Mouse (Mus musculus) forebrain, embryonic 10.5 days (tissue): ENCODE measurements around the gene Bad. TPM values are rescaled to one million over a fixed set of nuclear protein-coding genes. Genes with fewer than 3 reads are reported as not detected.
A peak's percentile ranks its signal among the peaks of the same experiment; 100 is the strongest.

Source experiments
- DNase-seq: peaks from one replicate; pipeline ENCODE4 v3.0.0-alpha.2; 2017; ENCODE audit warnings: low spot score; ENCODE audit errors: extremely low spot score
- H3K27ac ChIP-seq: fragments of 300-500 bp; sonication (generic); 2 replicates; pipeline ENCODE4 v1.5.1; 2016; ENCODE audit warnings: mild to moderate bottlenecking
- H3K27me3 ChIP-seq: fragments of 300-500 bp; sonication (generic); 2 replicates; pipeline ENCODE4 v1.6.1; 2016; ENCODE audit warnings: mild to moderate bottlenecking; ENCODE audit not compliant: poor library complexity, severe bottlenecking
- H3K36me3 ChIP-seq: fragments of 300-500 bp; sonication (generic); replicated peaks from 2 replicates; pipeline ENCODE4 v1.6.1; 2016; ENCODE audit warnings: mild to moderate bottlenecking, moderate library complexity
- H3K4me1 ChIP-seq: fragments of 300-500 bp; sonication (generic); 2 replicates; pipeline ENCODE4 v1.6.1; 2016
- H3K4me3 ChIP-seq: fragments of 300-500 bp; sonication (generic); 2 replicates; pipeline ENCODE4 v1.5.1; 2016; ENCODE audit warnings: mild to moderate bottlenecking, moderate library complexity
- H3K9me3 ChIP-seq: fragments of 300-500 bp; sonication (generic); 2 replicates; pipeline ENCODE4 v1.6.1; 2016; ENCODE audit warnings: mild to moderate bottlenecking, moderate library complexity
- WGBS: fragments of 180-500 bp; shearing (Covaris S2); methylation state at CpG from one replicate; pipeline ENCODE4 v1.1.7; 2016; 5-methylcytosine and 5-hydroxymethylcytosine counted together
- polyA plus RNA-seq: library from polyadenylated mRNA; unstranded; fragments of >200 nt; fragmentation: Nextera tagmentation; extraction: Ambion mirVana; gene quantifications from 2 replicates; pipeline ENCODE4 v1.2.1, GENCODE M21; 2016

Gene Bad
- polyA plus RNA-seq, 1 experiment from 2014 or later, result 55.9 TPM

GRCm38 (mm10) chr19:6931002-6931401 lies 10.7 kb upstream of the Bad start:
- no peak for DNase-seq
- Histone ChIP-seq H3K9me3 (0 out of 2 replicates have a peak, but pooled peaks cover 2% of the 10 kb centered on the region), H3K27me3 (peaks cover 100% of the 10 kb centered on the region), H3K4me3 (no peak overlapping the region), H3K27ac (no peak overlapping the region), H3K4me1 (peaks cover 39% of the 10 kb centered on the region), H3K36me3 (no peaks in the 10 kb centered on the region)
- 0% methylated on average over 2 of the region's 2 CpGs for WGBS

DNA sequence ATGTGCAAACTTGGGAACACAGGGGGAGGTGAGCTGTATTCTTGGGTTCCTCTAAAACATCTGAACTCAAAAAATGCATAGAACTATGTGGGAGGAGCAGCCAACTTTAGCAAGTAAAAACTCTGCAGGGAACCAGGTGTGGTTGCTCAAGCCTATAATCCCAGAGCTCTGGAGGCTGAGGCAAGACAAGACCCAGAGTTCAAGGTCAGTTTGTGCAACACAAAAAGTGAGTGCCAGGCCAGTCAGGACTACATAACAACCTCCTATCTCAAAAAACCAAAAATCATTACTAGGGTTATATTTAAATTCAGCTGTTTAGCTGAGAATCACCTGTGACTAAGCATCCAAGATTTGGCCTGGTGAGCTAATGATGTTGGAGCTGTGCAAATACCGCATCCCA lies 9.6 kb upstream of the Bad start:
- no peaks in the 10 kb centered on the region for H3K9me3 ChIP-seq
- 44% methylated on average over 1 of the region's 1 CpGs for WGBS
- peaks cover 95% of the 10 kb centered on the region for H3K27me3 ChIP-seq
- no peak for DNase-seq
- no peaks in the 10 kb centered on the region for H3K36me3 ChIP-seq
- H3K27ac ChIP-seq, result no peak overlapping the region
- H3K4me1 ChIP-seq, result peaks cover 32% of the 10 kb centered on the region
- no peak overlapping the region for H3K4me3 ChIP-seq

GRCm38 (mm10) chr19:6933102-6933435 lies 8.6 kb upstream of the Bad start:
- Histone ChIP-seq H3K36me3 (0 out of 2 replicates have a peak, but pooled peaks cover 3% of the 10 kb centered on the region), H3K9me3 (no peaks in the 10 kb centered on the region), H3K4me1 (peaks cover 23% of the 10 kb centered on the region), H3K4me3 (peak overlapping the region; percentile 47; the same call in 1 of the 2 replicates), H3K27me3 (peaks cover 90% of the 10 kb centered on the region), H3K27ac (no peak overlapping the region)
- WGBS, result 11% methylated on average over 4 of the region's 4 CpGs
- DNase-seq, result no peak

DNA sequence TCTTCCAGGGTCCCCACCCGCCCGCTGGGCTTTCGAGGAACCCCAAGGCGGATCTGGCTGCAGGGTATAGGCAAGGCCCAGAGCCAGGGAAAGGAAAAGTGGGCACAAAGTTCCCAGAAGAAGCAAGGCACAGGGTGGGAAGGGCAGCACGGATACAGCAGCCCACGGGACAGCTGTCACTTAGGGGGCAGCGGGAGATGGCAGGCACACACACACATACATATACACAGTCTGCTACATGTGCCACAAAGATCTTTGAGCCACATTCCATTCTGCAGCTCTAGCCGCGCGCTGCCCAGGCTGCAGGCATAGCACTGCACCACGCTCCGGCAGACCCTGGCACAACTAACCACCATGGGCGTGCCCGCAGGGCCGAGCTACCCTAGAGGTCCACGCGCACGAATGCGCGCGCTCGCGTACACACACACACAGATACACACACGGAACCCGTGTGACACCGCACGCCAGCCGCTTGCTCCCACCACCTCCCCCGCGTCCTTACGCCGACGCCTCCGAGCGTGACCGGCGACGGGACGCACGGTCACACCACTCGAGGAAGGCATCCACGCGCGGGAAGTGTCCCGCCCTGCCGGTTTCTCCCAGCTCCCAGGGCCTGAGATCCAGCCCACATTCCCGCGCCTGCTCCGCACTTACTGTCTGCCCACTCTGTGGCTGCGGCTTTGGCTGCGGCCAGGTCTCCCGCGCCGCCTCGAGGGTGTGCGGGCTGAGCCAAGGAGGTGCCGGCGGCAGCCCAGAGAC lies 8.0 kb upstream of the Bad start:
- H3K27ac ChIP-seq, result no peak overlapping the region
- H3K4me1 ChIP-seq, result peaks cover 21% of the 10 kb centered on the region
- no peaks in the 10 kb centered on the region for H3K9me3 ChIP-seq
- WGBS, result 4% methylated on average over 58 of the region's 58 CpGs
- H3K36me3 ChIP-seq, result 0 out of 2 replicates have a peak, but pooled peaks cover 5% of the 10 kb centered on the region
- peak overlapping the region; percentile 47 for H3K4me3 ChIP-seq
- peaks cover 90% of the 10 kb centered on the region for H3K27me3 ChIP-seq
- DNase-seq, result no peak

DNA sequence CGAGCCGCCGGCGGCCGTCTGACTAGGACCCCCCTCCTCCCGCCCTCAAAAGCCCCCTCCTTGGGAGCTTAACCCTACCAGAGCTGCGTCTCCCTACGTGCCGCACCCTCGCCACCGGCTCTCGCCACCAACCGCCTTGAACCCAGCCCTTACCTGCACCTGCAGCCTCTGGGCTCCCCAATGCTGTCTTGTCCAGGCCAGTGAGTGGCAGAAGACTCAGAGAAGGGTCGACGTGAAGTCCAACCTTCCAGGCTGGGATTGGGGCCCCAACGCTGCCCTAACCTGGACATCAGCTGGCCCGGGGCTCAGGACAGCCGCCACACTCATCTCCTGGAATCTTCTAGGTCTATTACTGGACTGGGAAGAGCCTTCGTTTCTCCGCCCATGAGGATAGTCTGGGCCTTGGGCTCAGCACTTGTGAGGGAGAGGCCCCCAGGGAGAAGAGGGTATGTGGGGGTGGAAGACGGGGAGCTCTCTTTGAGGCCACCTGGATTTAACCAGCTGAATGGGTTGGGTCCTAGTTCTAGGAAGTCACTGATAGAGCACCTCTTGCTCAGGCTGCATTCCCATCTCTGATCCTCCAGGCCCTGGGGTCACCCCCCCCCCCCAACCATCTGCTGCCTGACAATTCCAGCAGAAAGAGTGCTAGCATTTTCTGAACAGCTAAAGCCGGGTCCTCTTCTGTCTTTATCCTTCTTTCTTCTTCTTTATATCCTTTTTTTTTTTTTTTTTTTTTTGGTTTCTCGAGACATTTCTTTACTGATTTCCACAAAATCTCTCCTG lies 7.3 kb upstream of the Bad start, which contains the start of gene Kcnk4:
Gene Kcnk4, minus strand, starts transcription at position 321 of the 783 bp plus-strand sequence.
- Histone ChIP-seq H3K4me1 (peaks cover 24% of the 10 kb centered on the region), H3K4me3 (peak within 1 kb of the TSS; percentile 47), H3K27ac (no peak within 1 kb of the TSS), H3K36me3 (0 out of 2 replicates have a peak, but pooled peaks cover 5% of the 10 kb centered on the region), H3K27me3 (peaks cover 83% of the 10 kb centered on the region), H3K9me3 (no peaks in the 10 kb centered on the region)
- no peak for DNase-seq
- 12% methylated on average over 23 of the region's 23 CpGs for WGBS

GRCm38 (mm10) chr19:6936299-6936698 lies 5.4 kb upstream of the Bad start:
- H3K36me3 ChIP-seq, result 0 out of 2 replicates have a peak, but pooled peaks cover 5% of the 10 kb centered on the region
- no peaks in the 10 kb centered on the region for H3K9me3 ChIP-seq
- peaks cover 69% of the 10 kb centered on the region for H3K27me3 ChIP-seq
- DNase-seq, result no peak
- no peak overlapping the region for H3K4me3 ChIP-seq
- WGBS, result 14% methylated on average over 3 of the region's 3 CpGs
- peaks cover 44% of the 10 kb centered on the region for H3K4me1 ChIP-seq
- H3K27ac ChIP-seq, result no peak overlapping the region

DNA sequence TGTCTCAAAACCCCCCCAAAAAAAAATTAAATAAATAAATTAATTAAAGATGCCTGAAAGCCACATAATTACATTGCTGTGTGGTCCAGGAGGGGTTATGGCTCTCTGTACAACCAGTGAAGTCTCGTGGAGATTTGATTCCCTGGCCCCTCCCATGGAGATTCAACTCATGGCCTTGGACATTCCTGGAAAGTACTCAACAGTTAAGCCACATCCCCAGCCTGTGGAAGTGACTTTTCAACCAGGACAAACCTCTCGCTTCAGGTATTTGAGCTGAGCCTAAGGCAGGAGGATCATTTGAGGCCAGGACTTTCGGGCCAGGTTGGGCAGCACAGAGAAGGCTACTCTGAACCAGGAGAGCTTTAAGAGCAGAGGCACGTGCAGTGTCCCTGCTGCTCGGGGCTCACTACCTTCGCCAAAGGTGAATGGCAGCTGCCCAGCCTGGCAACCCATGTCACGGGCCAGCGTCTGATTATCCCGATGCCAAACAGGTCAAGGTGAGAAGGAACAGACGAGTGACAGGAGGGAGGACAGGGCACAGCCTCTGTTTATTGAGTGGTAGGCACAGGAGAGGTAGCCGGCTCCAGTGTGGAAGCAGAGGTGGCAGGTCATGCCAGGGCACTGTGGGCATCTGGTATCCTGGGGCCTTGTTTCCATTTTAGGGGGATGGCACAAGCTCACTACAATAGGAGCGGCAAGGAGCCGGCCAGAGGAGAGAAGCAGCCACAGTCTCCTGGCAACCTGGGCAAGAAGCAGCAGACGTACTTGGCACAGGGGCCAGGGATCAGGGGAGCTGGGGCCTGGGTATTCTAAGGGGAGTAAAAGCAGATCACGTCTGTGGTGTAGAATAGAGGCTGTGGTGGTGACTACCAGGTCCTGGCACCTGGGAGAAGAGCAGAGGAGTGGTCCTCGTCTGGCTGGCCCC lies 3.9 kb upstream of the Bad start:
- 81% methylated on average over 16 of the region's 16 CpGs for WGBS
- Histone ChIP-seq H3K4me3 (peak overlapping the region; percentile 8; the same call in 1 of the 2 replicates), H3K4me1 (peaks cover 49% of the 10 kb centered on the region), H3K27me3 (peaks cover 53% of the 10 kb centered on the region), H3K9me3 (no peaks in the 10 kb centered on the region), H3K27ac (no peak overlapping the region), H3K36me3 (0 out of 2 replicates have a peak, but pooled peaks cover 5% of the 10 kb centered on the region)
- no peak for DNase-seq

GRCm38 (mm10) chr19:6939106-6940002 lies 2.3 kb upstream of the Bad start:
- Histone ChIP-seq H3K36me3 (0 out of 2 replicates have a peak, but pooled peaks cover 5% of the 10 kb centered on the region), H3K27me3 (peaks cover 38% of the 10 kb centered on the region), H3K27ac (no peak overlapping the region), H3K9me3 (no peaks in the 10 kb centered on the region), H3K4me3 (peak overlapping the region; percentile 23; the same call in 1 of the 2 replicates), H3K4me1 (peaks cover 40% of the 10 kb centered on the region)
- no peak for DNase-seq
- 91% methylated on average over 20 of the region's 20 CpGs for WGBS

DNA sequence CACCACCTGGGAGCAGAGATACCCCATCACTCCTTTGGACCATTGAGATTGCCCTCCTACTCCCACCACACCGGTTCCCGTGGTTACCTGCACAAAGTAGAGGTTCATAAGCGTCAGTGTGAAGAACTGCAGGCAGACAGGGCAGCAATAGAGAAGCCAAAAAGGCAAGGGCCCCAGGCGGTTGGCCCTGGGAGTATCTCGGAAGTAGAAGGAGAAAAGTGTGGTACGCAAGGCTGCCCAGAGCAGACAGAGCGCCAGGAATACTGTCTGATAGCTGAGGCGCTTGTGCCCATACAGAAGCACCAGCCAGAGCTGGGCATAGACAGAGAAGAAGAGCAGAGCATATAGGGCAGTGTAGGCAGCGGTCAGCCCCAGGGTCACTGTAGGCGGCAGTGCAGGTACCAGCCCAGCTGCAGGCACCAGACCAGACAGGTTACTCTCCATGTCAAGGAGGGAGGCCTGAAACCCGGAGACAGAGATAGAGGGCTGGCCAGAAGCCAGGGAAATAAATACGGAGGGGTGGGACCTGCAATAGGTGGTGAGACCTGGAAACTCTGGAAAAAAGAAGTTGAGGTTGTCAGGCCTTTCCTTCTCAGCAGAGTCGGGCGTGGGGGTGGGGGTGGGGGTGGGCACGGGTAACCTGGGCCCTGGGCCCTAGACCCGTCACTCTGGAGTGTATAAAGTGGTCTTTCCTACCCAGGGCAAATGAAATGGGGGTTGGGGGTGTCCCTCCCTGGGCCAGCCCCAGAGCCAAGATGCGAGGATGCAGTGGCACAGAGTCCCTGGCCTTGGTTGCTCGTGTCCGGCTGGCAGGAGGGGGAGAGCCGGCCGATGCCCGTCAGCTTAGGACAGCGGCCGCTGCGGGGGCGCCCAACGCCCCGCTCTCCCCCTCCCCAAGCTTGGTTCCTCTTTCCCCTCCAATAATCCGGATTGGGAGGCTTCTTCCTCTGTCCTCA lies 987 bp upstream of the Bad start:
- Histone ChIP-seq H3K4me3 (peak overlapping the region; percentile 83), H3K36me3 (peaks cover 15% of the 10 kb centered on the region), H3K27me3 (peaks cover 25% of the 10 kb centered on the region), H3K9me3 (no peaks in the 10 kb centered on the region), H3K4me1 (peaks cover 39% of the 10 kb centered on the region), H3K27ac (peak overlapping the region; percentile 95)
- DNase-seq, result no peak
- WGBS, result 20% methylated on average over 29 of the region's 29 CpGs

GRCm38 (mm10) chr19:6942249-6942691 lies 609 bp downstream of the Bad start, which contains the start of gene Gpr137:
Gene Gpr137, minus strand, starts transcription at chr19:6942480.
- H3K27me3 ChIP-seq, result peaks cover 16% of the 10 kb centered on the region
- WGBS, result under 1% methylated on average over 27 of the region's 27 CpGs
- no peaks in the 10 kb centered on the region for H3K9me3 ChIP-seq

More at GRCm38 (mm10) chr19:6942249-6942691, 609 bp downstream of the Bad start, which contains the start of gene Gpr137:
- peak within 1 kb of the TSS; percentile 83 for H3K4me3 ChIP-seq
- DNase-seq, result peak; percentile 92
- peak within 1 kb of the TSS; percentile 95 for H3K27ac ChIP-seq
- peaks cover 18% of the 10 kb centered on the region for H3K36me3 ChIP-seq
- H3K4me1 ChIP-seq, result peaks cover 39% of the 10 kb centered on the region
